Mouse (Mus musculus): ENCODE measurements around the gene Glb1l2. TPM values are rescaled to one million over a fixed set of nuclear protein-coding genes. Genes with fewer than 3 reads are reported as not detected.
A peak's percentile ranks its signal among the peaks of the same experiment; 100 is the strongest.

Glb1l2 gene
- polyA plus RNA-seq, 1 experiment from 2014 or later = 2.6 TPM

DNA sequence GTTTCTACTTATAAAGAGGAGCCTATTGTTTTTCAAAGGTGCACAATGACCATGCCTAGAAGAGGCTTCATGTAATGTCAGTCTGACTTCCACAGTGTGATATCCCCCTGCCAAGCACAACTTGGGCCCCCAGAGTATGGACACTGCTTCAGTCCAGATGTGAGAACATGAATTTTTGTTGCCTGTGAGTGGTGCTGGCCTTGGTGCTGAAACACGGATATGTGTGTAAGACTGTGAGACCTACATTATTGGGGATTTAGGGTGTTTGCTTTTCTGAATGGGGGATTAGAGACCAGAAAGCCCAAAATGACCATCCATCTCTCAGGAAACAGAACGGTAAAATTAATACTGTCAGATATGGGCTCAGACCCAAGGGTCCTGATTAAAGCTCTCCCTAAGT lies 78.8 kb downstream of the Glb1l2 start:
- Histone ChIP-seq H3K36me3 (ENCODE audit: poor library complexity, severe bottlenecking) (no peaks in the 10 kb centered on the region), H3K9me3 (replicated peaks) (no peaks in the 10 kb centered on the region), H3K27me3 (no peaks in the 10 kb centered on the region), H3K4me3 (no peak overlapping the region), H3K4me1 (no peaks in the 10 kb centered on the region), H3K4me2 (no peak overlapping the region), H3K9ac (no peak overlapping the region), H3K27ac (no peak overlapping the region)
- no peak for ATAC-seq
- 63% methylated on average over 2 of the region's 2 CpGs for WGBS

DNA sequence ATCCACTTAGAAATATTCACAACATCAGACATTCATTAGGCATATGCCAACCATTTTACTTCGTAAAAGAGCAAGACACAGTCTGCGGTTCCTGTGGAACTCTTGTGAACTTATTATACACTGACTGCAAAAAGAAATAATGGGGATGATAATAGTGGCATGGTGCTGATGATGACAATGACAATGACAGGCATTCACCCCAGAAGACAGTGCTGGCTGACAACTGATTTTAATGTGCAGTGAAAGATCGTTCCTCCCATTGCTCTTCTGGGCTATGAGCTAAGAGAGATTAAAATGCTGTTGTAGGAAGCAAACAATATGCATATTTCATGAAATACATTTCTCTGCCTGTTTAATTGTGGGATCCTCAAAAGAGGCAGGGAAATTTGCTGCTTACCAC lies 80.6 kb downstream of the Glb1l2 start:
- no peaks in the 10 kb centered on the region for H3K4me1 ChIP-seq
- no peak for ATAC-seq
- no peaks in the 10 kb centered on the region for H3K27me3 ChIP-seq
- no peak overlapping the region for H3K4me3 ChIP-seq
- H3K9me3 ChIP-seq (replicated peaks) = no peaks in the 10 kb centered on the region
- no peak overlapping the region for H3K9ac ChIP-seq
- 75% methylated on average over 3 of the region's 3 CpGs for WGBS
- no peaks in the 10 kb centered on the region for H3K36me3 ChIP-seq (ENCODE audit: poor library complexity, severe bottlenecking)
- H3K4me2 ChIP-seq = no peak overlapping the region
- H3K27ac ChIP-seq = no peak overlapping the region

DNA sequence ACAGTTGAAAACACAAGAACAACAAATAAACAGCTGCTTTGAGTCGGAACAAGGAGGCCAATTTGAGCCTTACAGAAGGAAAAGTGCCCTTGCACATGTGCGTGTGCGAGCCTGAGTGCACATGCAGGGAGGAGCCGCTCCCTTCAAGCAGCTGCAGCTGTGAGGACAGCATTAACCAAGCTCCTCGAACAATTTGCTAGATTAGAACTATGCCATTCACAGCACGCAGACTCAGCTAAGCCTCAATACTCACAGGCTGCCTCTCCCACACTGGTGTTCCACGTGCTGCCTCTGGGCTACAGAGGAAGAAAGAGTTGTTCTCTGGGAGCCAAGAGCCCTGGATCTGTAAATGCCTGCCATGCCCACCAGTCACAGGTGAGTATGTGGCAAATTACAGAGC lies 84.5 kb downstream of the Glb1l2 start:
- H3K9me3 ChIP-seq (replicated peaks) = no peaks in the 10 kb centered on the region
- H3K4me1 ChIP-seq = 0 out of 2 replicates have a peak, but pooled peaks cover 5% of the 10 kb centered on the region
- H3K9ac ChIP-seq = no peak overlapping the region
- WGBS = 39% methylated on average over 7 of the region's 7 CpGs
- ATAC-seq = peak; percentile 94
- H3K4me2 ChIP-seq = no peak overlapping the region
- H3K4me3 ChIP-seq = no peak overlapping the region
- H3K36me3 ChIP-seq (ENCODE audit: poor library complexity, severe bottlenecking) = no peaks in the 10 kb centered on the region
- no peaks in the 10 kb centered on the region for H3K27me3 ChIP-seq
- H3K27ac ChIP-seq = no peak overlapping the region

DNA sequence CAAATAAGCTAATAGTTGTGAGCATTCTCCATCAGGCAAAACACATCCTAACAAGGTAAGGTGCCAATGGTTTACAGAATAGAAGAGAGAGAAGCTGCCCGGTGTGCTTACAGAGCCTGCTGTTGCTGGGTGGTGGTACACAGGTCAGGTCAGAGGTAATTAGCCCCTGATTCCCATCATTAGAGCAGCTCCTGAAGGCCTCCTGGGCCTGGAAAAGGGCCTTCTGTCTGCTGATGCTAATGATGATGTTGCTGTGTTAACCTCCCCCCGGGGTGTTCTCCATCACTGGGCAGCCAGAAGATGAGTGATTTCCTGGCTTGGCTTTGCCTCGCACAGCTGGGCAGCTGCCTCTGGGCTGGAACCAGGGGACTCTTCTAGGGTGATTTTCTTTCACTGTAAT lies 87.9 kb downstream of the Glb1l2 start:
- ATAC-seq = no peak
- Histone ChIP-seq H3K27ac (no peak overlapping the region), H3K9ac (no peak overlapping the region), H3K36me3 (ENCODE audit: poor library complexity, severe bottlenecking) (no peaks in the 10 kb centered on the region), H3K4me1 (0 out of 2 replicates have a peak, but pooled peaks cover 5% of the 10 kb centered on the region), H3K9me3 (replicated peaks) (no peaks in the 10 kb centered on the region), H3K4me2 (no peak overlapping the region), H3K27me3 (no peaks in the 10 kb centered on the region), H3K4me3 (no peak overlapping the region)
- 18% methylated on average over 3 of the region's 3 CpGs for WGBS

Other genes with a start within 250 kb of the Glb1l2 start
- gene B3gat1, start 72.7 kb downstream of the Glb1l2 start, polyA plus RNA-seq (2015; fragmentation: Nextera tagmentation; extraction: Ambion mirVana) = 13.6 TPM in 2 replicates
- gene Glb1l3, start 54.4 kb upstream of the Glb1l2 start, polyA plus RNA-seq (2015; fragmentation: Nextera tagmentation; extraction: Ambion mirVana) = not detected in 2 replicates
- 0.21 and 0.30 TPM in 2 replicates for gene Gm1110, start 116.6 kb upstream of the Glb1l2 start, polyA plus RNA-seq (2015; fragmentation: Nextera tagmentation; extraction: Ambion mirVana)
- 38.2 and 47.5 TPM in 2 replicates for gene Acad8, start 193.1 kb upstream of the Glb1l2 start, polyA plus RNA-seq (2015; fragmentation: Nextera tagmentation; extraction: Ambion mirVana)
- 154 and 156 TPM in 2 replicates for gene Thyn1, start 193.2 kb upstream of the Glb1l2 start, polyA plus RNA-seq (2015; fragmentation: Nextera tagmentation; extraction: Ambion mirVana)
- 52.6 and 56.5 TPM in 2 replicates for gene Vps26b, start 223.6 kb upstream of the Glb1l2 start, polyA plus RNA-seq (2015; fragmentation: Nextera tagmentation; extraction: Ambion mirVana)
- gene Ncapd3, start 223.7 kb upstream of the Glb1l2 start, polyA plus RNA-seq (2015; fragmentation: Nextera tagmentation; extraction: Ambion mirVana) = 26.5 and 30.7 TPM in 2 replicates